Mouse (Mus musculus) urinary bladder, postnatal 36 days (tissue): ENCODE data around the gene Selenov.
"Not testable (repeated sequence)": the region's sequence is repeated elsewhere in the genome, so short reads cannot be mapped to it uniquely, and the experiment has no call there.

Experiments used
- DNase-seq, 2 experiments: peaks; one replicate each; pipeline ENCODE4 v3.0.0; 2022; ENCODE audit warnings: low spot score in 2 of 2, mixed read lengths in 1 of 2

Selenov gene

GRCm38 (mm10) chr7:28294481-28294880 is 3.5 kb upstream of the Selenov start:
- DNase-seq = peak; percentile 34 to 44

- no peak for DNase-seq
These were observed 821 bp downstream of the Selenov start for GRCm38 (mm10) chr7:28290165-28290564.

- DNase-seq = no peak
These were observed 10.4 kb downstream of the Selenov start for GRCm38 (mm10) chr7:28280630-28281029.

- DNase-seq = no peak
These were observed 12.7 kb downstream of the Selenov start for GRCm38 (mm10) chr7:28278279-28278652.

GRCm38 (mm10) chr7:28277615-28278278 is 13.2 kb downstream of the Selenov start, which contains the start of gene Eid2b:
Gene Eid2b (plus strand): TSS chr7:28277739.
- peak; percentile 91 to 96 for DNase-seq

- DNase-seq = no peak
These were observed 13.8 kb downstream of the Selenov start for GRCm38 (mm10) chr7:28277237-28277614.

GRCm38 (mm10) chr7:28271761-28272160 is 19.2 kb downstream of the Selenov start:
- DNase-seq = no peak

- DNase-seq = no peak
These were observed 21.6 kb downstream of the Selenov start for GRCm38 (mm10) chr7:28269355-28269754.

- DNase-seq = no peak
These were observed 22.4 kb downstream of the Selenov start for GRCm38 (mm10) chr7:28268576-28268975.

GRCm38 (mm10) chr7:28268042-28268531 is 22.9 kb downstream of the Selenov start:
- DNase-seq = peak; percentile 54 to 55

GRCm38 (mm10) chr7:28267129-28268041 is 23.6 kb downstream of the Selenov start, which contains the start of gene Eid2:
Gene Eid2 (plus strand): TSS chr7:28267881.
- peak; percentile 59 to 74 for DNase-seq

- DNase-seq = no peak
These were observed 25.6 kb downstream of the Selenov start for GRCm38 (mm10) chr7:28265391-28265790.

GRCm38 (mm10) chr7:28263786-28264185 is 27.2 kb downstream of the Selenov start:
- DNase-seq = peak; percentile 43 to 60

- DNase-seq = no peak
These were observed 28.1 kb downstream of the Selenov start for GRCm38 (mm10) chr7:28262861-28263260.

GRCm38 (mm10) chr7:28255476-28255875 is 35.5 kb downstream of the Selenov start:
- DNase-seq = no peak

- DNase-seq = no peak
These were observed 36.4 kb downstream of the Selenov start for GRCm38 (mm10) chr7:28254591-28254990.

- no peak for DNase-seq
These were observed 39.0 kb downstream of the Selenov start for GRCm38 (mm10) chr7:28251976-28252375.

GRCm38 (mm10) chr7:28248957-28249356 is 42.0 kb downstream of the Selenov start:
- no peak for DNase-seq

- DNase-seq = not testable (repeated sequence)
These were observed 47.0 kb downstream of the Selenov start for GRCm38 (mm10) chr7:28243943-28244342.
